Mouse (Mus musculus) heart, embryonic 10.5 days (tissue): ENCODE measurements around the gene Fgfrl1. TPM values are rescaled to one million over a fixed set of nuclear protein-coding genes. Genes with fewer than 3 reads are reported as not detected.
"Not testable (repeated sequence)": the region's sequence is repeated elsewhere in the genome, so short reads cannot be mapped to it uniquely, and the experiment has no call there.

Experiments used
- DNase-seq: peaks from one replicate; pipeline ENCODE4 v3.0.0-alpha.2; 2017; ENCODE audit warnings: low spot score
- H3K27ac ChIP-seq: fragments of 300-500 bp; sonication (generic); 2 replicates; pipeline ENCODE4 v1.5.1; 2016; ENCODE audit warnings: mild to moderate bottlenecking
- H3K27me3 ChIP-seq: fragments of 300-500 bp; sonication (generic); 2 replicates; pipeline ENCODE4 v1.6.1; 2016; ENCODE audit warnings: mild to moderate bottlenecking; ENCODE audit not compliant: poor library complexity, insufficient read depth, severe bottlenecking
- H3K36me3 ChIP-seq: fragments of 300-500 bp; sonication (generic); 2 replicates; pipeline ENCODE4 v1.6.1; 2016; ENCODE audit warnings: mild to moderate bottlenecking, moderate library complexity
- H3K4me1 ChIP-seq: fragments of 300-500 bp; sonication (generic); 2 replicates; pipeline ENCODE4 v1.6.1; 2016; ENCODE audit warnings: mild to moderate bottlenecking
- H3K4me3 ChIP-seq: fragments of 300-500 bp; sonication (generic); 2 replicates; pipeline ENCODE4 v1.5.1; 2016; ENCODE audit warnings: mild to moderate bottlenecking, moderate library complexity
- H3K9me3 ChIP-seq: fragments of 300-500 bp; sonication (generic); 2 replicates; pipeline ENCODE4 v1.6.1; 2016; ENCODE audit warnings: mild to moderate bottlenecking, moderate library complexity
- WGBS: fragments of 180-500 bp; shearing (Covaris S2); methylation state at CpG from one replicate; pipeline ENCODE4 v1.1.7; 2016; 5-methylcytosine and 5-hydroxymethylcytosine counted together
- polyA plus RNA-seq: library from polyadenylated mRNA; unstranded; fragments of >200 nt; fragmentation: Nextera tagmentation; extraction: Ambion mirVana; gene quantifications from 2 replicates; pipeline ENCODE4 v1.2.1, GENCODE M21; 2016

Fgfrl1 gene
- polyA plus RNA-seq, 1 experiment from 2014 or later = 31.3 TPM

GRCm38 (mm10) chr5:108750328-108751210 lies 58.4 kb downstream of the Fgfrl1 start:
- H3K27me3 ChIP-seq = no peaks in the 10 kb centered on the region
- H3K27ac ChIP-seq = no peak overlapping the region
- WGBS = 59% methylated on average over 5 of the region's 5 CpGs
- H3K36me3 ChIP-seq = no peaks in the 10 kb centered on the region
- no peak overlapping the region for H3K4me3 ChIP-seq
- no peaks in the 10 kb centered on the region for H3K4me1 ChIP-seq
- no peak for DNase-seq
- no peaks in the 10 kb centered on the region for H3K9me3 ChIP-seq

GRCm38 (mm10) chr5:108751258-108751657 lies 59.1 kb downstream of the Fgfrl1 start:
- not testable (repeated sequence) for DNase-seq, H3K27ac ChIP-seq, H3K36me3 ChIP-seq, H3K4me1 ChIP-seq, H3K9me3 ChIP-seq, H3K27me3 ChIP-seq, H3K4me3 ChIP-seq
- 78% methylated on average over 4 of the region's 4 CpGs for WGBS

Other genes starting within 250 kb of the Fgfrl1 start
- 0.09 and 0.34 TPM in 2 replicates for gene Mfsd7a, start 243.5 kb upstream of the Fgfrl1 start, polyA plus RNA-seq
- 19.9 and 21.3 TPM in 2 replicates for gene Pcgf3, start 231.2 kb upstream of the Fgfrl1 start, polyA plus RNA-seq
- gene Cplx1, start 142.4 kb upstream of the Fgfrl1 start, polyA plus RNA-seq = 0.64 and 0.70 TPM in 2 replicates
- gene Gak, start 62.6 kb upstream of the Fgfrl1 start, polyA plus RNA-seq = 47.0 and 49.4 TPM in 2 replicates
- gene Tmem175, start 62.6 kb upstream of the Fgfrl1 start, polyA plus RNA-seq = 20.3 and 23.2 TPM in 2 replicates
- gene Idua, start 32.1 kb upstream of the Fgfrl1 start, polyA plus RNA-seq = 15.1 and 16.3 TPM in 2 replicates
- gene Dgkq, start 22.7 kb upstream of the Fgfrl1 start, polyA plus RNA-seq = 7.9 and 8.5 TPM in 2 replicates
- gene Slc26a1, start 16.8 kb upstream of the Fgfrl1 start, polyA plus RNA-seq = 0.58 and 0.85 TPM in 2 replicates
- gene Rnf212, start 82.6 kb downstream of the Fgfrl1 start, polyA plus RNA-seq = 1.1 TPM in 2 replicates
- gene Tmed11, start 103.0 kb downstream of the Fgfrl1 start, polyA plus RNA-seq = not detected in 2 replicates
- gene Vmn2r8, start 116.5 kb downstream of the Fgfrl1 start, polyA plus RNA-seq = not detected in 2 replicates
- not detected in 2 replicates for gene Vmn2r9, start 160.2 kb downstream of the Fgfrl1 start, polyA plus RNA-seq